Mouse (Mus musculus): ENCODE data around the gene Obscn.

GRCm38 (mm10) chr11:59135904-59136452 is at the start of gene Obscn:
- no peak for TF ChIP-seq POLR2A (IDR thresholded peaks at IDR 0.05; ENCODE audit: low read depth, low read length)
- TF ChIP-seq CTCF (IDR thresholded peaks at IDR 0.05; ENCODE audit: extremely low read depth, insufficient read depth, insufficient read length, insufficient replicate concordance): no peak

Measured in spleen, adult 2 months (tissue).